Mouse (Mus musculus): ENCODE data around the gene Sort1.
"Not testable (repeated sequence)": the region's sequence is repeated elsewhere in the genome, so short reads cannot be mapped to it uniquely, and the experiment has no call there.

Sort1 gene

DNA sequence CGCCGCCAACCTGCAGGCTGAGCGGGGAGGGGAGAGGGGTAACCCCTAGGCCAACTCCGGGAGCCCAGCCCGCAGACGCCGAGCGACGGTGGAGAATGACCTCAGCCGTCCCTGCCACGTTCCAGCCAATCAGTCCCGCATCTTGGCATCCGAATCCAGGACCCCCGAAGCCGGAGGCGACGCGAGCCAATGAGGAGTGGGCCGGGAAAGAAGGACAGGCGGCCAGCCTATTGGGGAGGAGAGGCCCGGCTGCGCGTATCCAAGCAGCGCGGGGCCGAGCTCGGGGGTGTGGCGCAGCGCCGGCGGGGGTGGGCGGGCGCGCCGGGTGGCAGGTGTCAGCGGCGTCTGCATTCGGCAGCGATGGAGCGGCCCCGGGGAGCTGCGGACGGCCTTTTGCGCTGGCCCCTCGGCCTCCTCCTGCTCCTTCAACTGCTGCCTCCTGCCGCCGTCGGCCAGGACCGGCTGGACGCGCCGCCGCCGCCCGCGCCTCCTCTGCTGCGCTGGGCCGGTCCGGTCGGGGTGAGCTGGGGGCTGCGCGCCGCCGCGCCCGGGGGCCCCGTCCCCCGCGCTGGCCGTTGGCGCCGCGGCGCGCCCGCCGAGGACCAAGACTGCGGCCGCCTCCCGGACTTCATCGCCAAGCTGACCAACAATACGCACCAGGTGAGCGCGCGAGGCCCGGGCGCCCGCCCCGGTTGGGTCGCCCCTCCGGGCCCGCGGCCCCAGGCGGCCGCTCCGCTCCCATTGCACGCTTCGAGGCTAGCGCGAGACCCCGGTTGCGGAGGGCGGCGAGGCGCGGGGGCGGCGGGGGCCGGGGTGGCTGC is at the start of gene Sort1:
Sort1 (plus strand) TSS at position 302 of the 821 bp plus-strand sequence.
- peak; percentile 87 for DNase-seq

DNA sequence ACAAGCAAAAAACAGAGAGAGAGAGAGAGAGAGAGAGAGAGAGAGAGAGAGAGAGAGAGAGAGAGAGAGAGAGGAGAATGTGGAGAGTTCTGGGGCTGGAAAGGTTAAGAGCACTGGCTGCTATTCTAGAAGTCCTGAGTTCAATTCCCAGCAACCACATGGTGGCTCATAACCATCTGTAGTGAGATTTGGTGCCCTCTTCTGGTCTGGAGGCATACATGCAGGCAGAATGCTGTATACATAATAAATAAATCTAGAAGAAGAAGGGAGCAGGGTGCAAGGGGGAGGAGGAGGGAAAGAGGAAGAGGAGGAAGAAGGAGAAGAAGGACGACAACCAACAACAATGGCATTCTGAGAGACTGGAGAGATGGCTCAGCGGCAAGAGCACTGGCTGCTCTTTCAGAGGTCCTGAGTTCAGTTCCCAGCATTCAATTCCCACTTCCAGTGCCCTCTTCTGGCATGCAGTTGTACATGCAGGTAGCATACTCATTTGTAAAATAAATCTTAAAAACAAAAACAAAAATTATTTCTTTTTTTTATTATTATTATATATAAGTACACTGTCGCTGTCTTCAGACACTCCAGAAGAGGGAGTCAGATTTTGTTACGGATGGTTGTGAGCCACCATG is 46.3 kb upstream of the Sort1 start:
- not testable (repeated sequence) for DNase-seq

DNA sequence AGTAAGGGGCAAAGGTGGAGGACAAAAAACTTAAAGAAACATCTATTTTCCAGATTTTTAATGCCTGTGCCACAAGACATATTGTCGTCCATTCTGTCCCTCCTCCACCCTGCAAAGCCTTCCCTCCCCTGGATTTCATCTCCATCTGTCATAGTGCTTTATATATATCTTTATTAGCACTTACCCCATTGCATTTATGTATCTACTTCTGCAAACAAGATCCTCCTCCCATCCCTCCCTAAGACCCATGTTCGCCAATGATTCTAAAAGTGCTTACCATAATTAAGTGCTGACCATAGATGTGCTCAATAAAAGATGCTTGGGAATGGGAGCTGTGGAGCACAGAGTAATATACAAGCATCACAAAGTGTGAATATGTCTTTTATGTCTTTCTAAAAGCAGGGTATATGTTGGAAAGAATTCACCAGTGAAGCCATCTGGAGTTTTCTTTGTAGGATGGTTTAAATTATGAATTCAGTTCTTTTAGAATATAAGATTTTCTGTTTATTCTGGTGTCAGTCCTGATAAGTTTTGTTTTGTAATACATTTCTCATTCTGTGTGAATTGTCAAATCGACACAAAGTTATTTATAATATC is 42.5 kb upstream of the Sort1 start:
- DNase-seq: no peak

DNA sequence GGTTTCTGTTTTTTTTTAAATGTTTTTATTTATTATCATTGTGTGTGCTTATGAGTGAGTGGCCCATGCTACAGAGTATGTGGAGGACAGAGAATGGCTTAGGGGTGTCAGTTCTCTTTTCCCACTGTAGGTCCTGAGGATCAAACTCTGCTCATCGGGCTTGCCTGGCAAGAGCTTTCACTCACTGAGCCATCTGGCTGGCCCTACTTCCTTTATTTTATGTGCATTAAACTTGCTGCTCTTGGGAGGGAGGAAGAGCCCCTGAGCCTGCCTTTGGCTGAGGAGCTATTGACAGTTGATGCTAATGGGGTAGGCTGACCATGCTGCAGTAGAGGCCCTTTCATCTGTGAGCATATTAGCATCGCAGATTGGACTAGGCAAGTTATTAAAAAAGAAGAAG is 37.0 kb upstream of the Sort1 start:
- DNase-seq: no peak

DNA sequence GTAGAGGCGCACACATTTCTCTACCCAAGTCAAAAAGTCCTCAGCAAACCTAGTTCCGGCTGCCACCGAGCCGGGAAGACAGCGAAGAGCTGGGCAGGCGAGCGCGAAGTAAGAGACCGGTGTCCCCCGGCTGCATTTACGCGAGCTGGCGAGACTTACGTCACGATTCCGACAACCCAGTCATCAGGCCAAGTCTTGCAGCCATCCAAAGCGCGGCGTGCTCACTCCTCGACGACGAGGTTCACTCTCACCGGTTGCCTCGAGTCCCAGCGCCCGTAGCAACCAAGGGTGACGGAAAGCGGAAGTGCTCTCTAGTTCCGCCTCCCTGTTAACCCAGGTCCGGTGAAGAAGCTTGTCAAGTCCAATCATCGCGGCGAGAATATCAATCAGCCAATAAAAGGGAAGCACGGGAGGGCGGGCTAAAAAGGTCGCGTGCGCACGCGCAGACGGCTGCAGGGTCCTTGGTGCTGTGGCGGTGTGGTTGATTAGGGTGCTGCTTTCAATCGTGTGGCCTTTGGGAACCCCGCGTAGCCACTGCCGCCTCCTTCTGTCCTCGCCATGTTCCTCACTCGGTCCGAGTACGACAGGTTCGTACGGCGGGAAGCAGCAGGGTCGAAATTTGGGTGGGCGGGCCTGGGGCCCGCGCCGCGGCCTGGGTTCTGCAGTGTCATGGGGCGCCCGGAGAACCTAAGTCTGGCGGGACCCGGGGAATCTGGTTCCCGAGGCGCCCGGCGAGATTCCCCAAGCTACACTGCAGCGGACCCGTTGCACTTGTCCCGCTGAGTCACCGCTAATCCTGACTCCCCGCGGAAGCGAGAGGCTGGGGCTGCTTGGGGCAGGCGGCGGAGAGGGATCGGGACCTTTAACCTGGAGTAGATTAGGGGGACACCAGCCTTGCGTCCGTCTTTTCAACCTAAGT is 26.9 kb upstream of the Sort1 start, which contains the start of gene Psma5:
Psma5 (plus strand) TSS at position 208 of the 919 bp plus-strand sequence.
- peak; percentile 96 for DNase-seq

DNA sequence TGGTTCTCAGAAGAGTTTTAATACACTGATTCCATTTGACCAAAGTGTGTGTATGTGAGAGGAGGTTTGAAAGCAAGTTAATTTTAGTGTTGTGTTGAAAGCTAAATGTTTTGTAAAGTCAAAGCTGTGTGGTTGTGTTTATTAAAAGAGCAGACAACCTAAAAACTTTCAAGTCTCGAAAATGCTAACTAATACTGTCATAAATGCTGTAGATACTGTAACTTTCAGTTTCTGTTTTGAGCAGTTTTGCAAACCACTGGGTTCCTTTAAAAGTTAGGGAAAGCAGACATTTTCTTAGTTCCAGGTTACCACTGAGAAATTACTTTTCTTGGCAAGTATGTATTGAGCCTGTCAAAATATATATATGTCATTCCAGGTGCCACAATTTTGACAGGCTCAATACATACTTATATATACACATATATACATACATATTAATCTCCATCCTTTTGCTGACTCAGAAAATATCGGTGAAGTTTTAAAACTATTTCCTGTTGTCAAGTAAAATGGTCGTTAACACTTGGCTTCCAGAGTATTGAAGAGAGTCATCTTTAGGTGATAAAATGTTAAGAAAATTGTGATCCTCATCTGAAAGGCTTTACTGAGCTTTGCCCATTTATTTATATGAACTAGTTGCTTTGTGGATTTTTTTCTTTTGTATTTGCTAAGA is 25.9 kb upstream of the Sort1 start:
- DNase-seq: no peak

DNA sequence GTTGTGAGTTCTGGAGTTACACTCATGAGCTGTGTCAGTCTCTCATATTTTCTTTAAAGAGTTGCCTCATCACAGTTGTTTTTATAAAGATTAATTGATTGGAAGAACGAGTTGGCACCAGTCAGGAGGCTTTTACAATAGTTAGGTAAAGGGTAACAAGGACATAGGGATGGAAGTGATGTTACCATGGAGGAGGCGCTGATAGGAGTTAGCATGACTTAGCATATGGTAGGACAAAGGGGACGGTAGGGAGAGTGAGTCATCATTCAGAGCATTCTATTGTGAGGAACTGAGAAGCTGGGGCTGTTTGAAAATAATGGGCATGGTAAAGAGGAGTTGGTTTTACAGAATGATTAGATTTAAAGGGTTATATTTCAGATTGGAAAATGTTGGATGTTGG is 24.6 kb upstream of the Sort1 start:
- no peak for DNase-seq

DNA sequence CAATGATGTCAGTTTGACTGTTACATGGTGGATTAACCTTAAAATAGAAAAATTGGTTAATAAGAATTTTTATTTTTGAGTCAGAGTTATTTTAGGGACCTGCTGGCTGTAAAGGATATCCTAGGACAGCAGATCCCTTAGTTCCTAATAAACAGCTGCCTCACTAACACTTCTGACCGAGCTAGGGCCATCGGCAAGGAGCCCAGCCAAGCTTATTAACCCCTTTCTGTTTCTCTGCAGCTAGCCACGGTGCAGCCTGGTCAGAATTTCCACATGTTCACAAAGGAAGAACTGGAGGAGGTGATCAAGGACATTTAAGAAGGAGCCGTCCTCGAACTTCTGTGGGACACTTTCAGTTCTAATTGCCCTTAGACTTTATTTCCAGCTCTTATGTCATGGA is 4.4 kb upstream of the Sort1 start:
- DNase-seq: not testable (repeated sequence)

DNA sequence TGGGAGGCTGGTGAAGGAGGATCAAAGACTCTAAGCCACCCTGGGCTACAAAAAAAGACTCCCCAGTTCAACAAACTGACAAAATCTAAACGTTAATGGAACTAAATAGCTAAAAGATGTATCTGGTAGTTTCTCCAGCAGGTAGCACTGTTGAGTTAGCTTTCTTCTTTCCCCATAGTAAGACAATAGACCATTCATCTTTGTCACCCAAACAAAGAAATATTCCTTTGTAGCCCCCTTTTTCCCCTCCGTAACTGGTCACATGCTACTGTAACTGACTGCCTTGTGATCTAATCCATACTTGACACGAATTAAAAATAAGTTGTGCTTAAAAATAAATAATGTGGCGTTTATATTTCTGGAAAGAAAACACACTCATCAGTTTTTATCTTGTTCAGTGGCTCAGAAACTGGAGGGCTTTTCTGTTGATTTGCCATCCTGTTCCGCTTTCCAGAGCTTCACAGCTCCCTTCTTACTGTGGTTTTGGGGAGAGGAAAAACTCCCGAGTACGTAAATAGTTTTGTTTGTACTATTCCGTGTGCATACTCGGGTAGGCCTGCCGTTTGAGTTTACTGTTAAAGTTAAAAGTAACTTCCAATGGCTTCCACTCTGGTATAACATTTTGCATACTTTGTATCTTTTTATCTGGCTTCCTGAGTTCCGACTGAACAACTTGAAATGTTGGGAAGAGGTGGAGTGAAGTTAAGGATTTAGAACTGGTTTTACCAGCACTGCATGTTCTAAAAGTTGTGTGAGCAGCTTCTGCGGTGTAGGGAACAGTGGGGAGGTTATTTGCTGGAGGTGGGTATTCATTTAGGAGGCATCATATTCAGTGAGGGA is 1.3 kb upstream of the Sort1 start:
- no peak for DNase-seq

DNA sequence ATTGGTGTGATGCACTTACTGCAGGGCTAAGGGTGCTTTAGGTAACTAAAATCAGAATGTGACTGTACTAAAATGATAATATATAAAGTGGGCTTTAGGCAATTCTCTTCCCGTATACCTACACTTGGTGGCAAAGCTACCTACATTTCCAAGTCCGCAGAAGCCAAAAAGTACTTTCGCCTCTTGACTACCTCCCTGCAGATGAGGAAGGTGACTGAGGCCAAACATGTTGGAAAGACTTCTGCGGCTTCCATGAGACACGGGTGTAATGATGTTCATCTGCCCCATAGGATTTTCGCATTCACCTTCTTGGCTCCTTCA is 681 bp upstream of the Sort1 start:
- no peak for DNase-seq

DNA sequence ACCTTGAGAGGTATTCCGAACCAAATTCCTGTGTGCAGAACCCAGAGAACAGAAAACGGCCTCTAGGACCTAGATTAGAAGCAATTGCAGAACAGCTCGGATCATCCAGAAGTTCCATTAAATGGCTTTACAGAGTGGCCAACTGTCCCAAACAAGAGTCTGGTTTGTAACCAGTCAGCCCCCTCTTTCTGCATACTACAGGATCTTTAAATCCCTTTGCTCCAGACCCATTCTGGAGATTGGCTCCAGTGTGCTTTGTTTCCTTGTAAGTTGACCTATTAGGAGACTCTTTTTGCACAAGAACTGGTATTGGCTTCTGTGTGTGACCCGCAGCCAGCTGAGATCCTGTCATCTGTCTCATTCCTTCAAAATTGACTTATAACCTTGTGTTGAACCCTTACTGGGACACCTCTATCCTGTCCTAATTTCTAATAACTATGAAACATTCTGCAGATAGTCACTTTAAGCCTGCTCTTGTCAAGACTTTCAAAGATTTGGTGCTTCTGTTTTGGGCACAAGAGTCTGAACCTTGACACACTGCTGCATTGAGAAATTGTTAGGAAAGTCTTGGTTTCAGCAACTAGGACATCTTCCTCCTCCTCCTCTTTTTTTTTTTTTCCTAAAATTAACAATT is 1.3 kb downstream of the Sort1 start:
- DNase-seq: no peak

DNA sequence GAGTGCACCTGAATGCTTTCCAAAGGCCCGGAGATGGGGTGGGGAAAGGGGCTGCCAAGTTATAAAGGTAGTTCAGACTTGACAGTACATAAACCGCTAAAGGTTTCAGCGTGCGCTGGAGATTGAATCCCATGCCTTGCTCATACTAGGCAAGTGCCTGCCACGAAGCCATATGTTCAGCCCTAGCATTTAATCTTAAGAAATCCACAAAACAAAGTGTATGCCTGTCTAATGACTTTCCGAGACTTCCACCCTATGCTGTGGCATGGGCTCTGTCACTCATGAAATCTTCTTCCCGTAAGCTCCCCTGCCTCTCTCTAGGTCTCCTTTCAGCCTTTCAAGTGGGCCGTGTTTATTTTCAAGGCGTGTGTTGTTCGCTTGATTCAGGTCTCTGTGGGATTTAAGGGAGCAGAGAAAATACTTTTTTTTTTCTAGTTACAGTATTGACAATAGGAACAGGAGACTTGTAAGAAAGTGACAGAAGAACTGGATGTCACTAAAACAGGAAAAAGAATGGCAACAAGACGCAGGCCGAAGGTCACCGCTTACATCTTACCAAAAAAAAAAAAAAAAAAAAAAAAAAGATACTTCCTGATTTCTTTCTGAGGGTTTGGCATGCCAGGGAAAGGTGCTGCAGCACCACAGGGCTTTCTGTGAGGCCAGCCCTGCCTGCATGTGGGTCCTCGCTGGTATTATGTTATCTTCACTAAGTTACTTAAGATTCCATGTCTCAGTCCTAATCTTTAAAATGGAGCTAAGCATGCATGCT is 3.0 kb downstream of the Sort1 start:
- no peak for DNase-seq

DNA sequence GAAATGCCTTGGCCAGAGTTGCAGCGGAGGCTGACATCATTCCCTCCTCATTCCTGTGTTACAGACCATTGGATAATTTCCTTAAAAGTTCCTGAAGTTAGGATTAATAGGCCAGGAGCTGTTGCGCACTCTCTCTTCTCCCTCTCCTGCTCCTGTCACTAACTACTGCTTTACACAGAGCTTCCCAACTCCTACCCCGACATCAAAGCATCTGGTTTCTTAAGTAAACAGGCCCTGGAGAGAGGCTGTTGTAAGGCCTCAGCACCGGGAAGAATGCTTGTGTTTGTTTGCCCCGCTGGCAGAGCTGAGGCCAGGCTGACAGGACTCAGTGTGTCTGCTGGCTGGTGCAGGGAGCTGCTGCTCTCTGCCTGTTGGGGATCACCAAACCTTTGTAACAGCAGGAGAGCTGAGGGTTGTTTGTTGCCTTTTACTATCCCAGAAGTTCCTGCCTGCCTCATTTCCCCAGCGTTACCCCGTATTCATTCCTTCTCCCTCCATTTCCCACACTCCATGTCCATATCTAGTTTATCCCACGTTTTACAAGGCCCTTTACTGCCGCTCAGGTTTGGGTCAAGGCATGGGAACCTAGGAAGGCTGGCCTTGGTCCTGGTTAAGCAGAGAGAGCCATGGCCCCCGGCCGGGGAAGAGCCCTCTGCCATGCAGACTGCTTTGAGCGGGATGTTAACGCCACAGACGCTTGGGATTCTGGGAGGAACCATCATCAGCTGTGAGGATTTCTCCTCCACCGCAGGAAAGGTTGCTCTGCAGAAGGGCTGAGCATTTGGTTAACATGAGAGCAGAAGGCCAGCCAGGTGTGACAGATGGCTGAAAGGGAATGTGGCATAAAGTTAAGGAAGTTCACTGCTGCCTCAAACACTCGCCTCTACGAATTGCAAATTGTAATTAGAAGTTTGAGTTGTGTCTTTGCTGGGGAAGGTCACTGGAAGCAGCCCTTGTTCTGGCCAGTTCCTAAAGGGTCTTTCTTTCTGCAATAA is 4.2 kb downstream of the Sort1 start:
- peak; percentile 37 for DNase-seq

DNA sequence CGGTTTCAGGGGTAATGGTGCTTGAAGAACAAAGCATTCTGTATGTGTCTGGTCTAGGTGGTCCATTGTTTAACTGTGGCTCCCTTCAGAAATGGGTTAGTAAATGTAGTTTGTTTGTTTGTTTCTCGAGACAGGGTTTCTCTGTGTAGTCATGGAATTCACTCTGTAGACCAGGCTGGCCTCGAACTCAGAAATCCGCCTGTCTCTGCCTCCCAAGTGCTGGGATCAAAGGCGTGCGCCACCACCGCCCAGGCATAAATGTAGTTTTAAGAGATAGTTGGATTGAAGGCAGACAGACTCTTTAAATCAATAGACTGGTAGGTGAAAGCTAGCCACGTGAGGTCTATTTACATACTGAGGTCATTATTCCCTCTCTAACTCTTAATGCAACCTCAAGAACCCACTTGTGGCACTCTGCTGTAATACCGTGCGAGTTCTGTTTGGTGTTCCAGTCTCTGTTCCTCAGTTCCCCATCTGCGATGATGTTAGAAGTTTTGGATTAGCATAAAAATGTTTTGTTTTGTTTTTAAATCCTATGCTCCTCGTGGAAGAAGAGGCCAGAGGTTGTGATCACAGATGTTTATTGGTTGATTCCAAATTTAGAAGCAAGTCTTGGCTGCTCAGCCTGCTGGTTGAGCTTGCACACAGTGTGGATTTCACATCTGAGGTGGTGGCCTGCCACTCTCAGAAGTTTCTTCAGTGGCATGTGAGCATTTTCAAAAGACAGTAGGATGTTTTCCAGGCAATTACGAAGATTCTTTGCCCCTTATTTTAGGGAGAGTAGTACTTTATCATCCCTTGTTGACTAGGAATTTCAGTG is 5.6 kb downstream of the Sort1 start:
- DNase-seq: no peak

DNA sequence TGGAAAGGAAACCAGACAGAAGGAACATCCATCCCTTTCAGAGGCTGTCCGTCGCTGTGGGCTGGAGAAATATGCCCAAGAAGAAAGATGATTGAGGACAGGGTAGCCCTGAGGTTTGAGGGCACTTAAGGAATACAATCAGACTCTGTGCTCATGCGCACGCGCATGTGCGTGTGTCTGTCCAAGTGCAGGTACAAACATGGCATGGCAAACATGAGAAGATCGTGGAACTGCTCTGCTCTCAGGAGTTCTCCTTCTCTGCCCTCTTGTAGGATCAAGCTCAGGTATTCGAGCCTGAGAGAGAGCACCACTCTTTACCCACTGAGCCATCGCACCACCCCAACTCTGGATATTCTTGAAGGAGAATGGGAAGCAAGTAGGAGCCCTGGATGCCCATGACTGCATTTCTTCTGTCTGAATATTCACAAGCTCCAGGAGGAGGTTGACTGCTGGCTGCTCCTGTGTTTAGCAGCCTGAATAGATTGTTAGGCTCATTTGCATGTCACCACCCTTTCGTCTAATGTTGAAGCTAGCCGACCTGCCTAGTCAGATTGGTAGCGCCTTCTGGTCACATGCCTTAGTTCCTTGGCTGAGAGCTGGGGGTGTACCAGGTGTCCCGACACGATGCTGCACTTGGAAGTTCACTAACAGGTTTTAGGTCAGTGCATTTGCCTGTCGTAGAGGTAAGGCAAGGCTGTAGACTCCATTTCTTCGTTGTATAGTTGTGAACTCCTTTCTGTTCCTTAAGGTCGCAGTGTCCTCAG is 7.3 kb downstream of the Sort1 start:
- no peak for DNase-seq

DNA sequence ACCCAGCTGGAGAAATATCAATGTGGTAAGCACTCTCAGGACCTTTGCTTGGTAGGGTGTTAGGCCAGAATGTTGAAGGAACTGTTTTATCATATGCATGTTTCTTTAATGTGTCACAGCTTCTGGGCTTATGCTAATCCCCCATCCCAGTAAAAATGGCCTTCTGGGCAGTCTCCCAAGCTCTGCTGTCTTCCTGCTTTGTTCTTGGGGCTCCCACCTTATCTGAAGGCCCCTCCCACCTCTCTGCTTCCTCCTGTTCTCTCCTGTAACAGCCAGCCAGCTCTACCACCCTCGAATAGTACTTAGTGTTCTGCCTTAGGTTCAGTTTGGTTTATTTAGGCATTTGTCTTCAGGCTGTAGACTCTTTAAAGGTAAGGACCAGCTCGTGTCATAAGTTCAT is 10.5 kb downstream of the Sort1 start:
- no peak for DNase-seq

All from cerebellum, adult 9-11 months (tissue).